Mouse (Mus musculus): ENCODE measurements at regions not wholly inside any gene's neighbourhood (a gene's known extent, or its start where the extent isn't known, plus 50 kb on each side); places are given as distances from the start of the nearest gene placed in this dataset.

DNA sequence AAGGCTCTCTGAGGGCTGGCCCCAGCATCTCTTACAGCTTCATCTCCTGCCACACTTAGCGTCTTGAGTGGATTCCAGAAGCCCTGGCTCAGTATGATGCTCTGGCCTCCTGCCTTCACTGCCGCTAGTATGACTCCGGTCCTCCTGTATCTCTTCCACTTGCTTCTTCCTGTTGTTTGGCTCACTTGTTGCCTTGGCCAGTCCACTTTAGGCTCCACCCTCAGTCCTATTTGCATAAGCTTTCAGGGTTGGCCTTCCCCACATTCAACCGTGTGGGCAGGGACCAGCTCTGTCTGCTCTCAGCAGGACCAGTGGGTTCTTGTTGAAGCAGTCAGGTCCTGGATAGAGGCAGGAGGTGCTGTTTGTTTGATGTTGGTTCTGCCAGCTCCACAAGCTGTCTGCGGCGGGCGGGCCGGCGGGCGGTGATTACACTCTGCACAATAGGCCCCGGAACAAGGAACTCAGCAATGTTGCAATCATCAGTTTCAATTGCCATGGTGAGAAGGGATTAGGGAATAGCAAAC, 232.6 kb upstream of the Chd6 start:
- DNase-seq (ENCODE audit: low read depth, low spot score) = no peak

- DNase-seq (ENCODE audit: low read depth, low spot score) = no peak
Observed at GRCm38 (mm10) chr2:161340291-161340690, 231.4 kb upstream of the Chd6 start.

GRCm38 (mm10) chr2:161339327-161340001, 230.6 kb upstream of the Chd6 start:
- no peak for DNase-seq (ENCODE audit: low read depth, low spot score)

- no peak for DNase-seq (ENCODE audit: low read depth, low spot score)
Observed at GRCm38 (mm10) chr2:161338953-161339326, 230.1 kb upstream of the Chd6 start.

GRCm38 (mm10) chr2:161332653-161333052, 223.8 kb upstream of the Chd6 start:
- no peak for DNase-seq (ENCODE audit: low read depth, low spot score)

DNA sequence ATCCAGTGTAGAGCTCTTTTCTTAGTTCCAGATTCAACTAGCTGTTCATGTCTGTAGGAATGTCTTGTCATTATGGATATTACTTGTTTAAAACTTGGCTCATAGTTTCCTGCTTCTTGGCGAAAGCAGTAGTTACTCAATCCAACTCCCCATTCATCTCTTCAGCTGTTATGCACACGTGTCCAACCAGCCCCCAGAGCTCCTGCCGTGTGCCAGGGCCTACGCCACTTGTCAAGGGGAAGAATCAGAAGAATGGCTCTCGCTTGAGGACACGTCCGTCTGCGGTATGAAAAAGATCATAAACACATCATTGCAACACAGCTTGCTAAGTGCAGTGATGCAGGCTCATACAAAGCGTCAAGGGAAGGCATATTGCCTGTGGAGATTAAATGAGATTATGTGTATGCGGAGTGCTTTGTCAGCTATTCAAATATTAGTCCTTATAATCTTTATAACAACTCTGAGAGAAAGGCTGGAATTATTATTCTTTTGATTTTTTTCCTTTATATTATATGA, 223.0 kb upstream of the Chd6 start:
- DNase-seq (ENCODE audit: low read depth, low spot score) = no peak

DNA sequence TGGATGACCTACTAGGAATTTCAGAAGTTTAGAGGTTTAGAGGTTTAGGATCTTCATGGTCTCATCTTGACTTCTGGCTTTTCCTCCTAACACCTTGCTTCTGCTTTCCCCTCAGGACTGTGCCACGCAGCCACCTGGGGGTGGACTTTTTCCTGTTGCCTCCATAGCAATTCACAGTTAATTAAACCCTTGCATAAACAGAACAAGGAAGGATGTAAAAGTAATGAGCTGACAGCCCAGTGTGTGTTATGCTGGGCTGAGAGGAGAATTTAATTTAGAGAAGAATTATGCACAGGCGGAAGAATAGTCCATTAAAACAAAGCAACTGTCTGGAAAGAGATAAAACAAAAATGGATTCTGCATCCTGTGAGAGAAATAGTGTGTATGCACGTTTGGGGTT, 193.9 kb upstream of the Chd6 start:
- DNase-seq (ENCODE audit: low read depth, low spot score) = no peak

- no peak for DNase-seq (ENCODE audit: low read depth, low spot score)
Observed at GRCm38 (mm10) chr2:161268861-161269413, 160.1 kb upstream of the Chd6 start.

- DNase-seq (ENCODE audit: low read depth, low spot score) = no peak
Observed at GRCm38 (mm10) chr2:161266476-161266875, 157.6 kb upstream of the Chd6 start.

DNA sequence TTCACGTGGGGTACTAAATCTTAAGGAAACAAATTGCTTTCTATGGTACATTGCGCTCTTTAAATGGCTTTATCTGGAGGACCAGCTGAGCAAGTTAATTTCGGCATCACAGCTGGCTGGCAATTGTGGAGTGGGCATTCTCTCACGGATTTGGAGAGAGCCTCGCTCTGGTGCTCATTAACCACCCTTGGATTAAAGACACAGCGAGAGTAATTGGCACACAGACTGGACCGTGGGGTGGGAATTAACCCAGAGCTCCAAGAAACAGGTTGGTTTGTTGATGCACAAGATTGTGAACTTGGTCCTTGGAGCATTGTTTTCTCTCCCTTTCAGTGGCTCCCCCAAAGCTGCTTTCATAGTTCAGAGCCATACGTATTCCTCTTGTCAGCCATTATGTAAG, 156.3 kb upstream of the Chd6 start:
- no peak for DNase-seq (ENCODE audit: low read depth, low spot score)

- DNase-seq (ENCODE audit: low read depth, low spot score) = no peak
Observed at GRCm38 (mm10) chr2:161252761-161253160, 143.9 kb upstream of the Chd6 start.

DNA sequence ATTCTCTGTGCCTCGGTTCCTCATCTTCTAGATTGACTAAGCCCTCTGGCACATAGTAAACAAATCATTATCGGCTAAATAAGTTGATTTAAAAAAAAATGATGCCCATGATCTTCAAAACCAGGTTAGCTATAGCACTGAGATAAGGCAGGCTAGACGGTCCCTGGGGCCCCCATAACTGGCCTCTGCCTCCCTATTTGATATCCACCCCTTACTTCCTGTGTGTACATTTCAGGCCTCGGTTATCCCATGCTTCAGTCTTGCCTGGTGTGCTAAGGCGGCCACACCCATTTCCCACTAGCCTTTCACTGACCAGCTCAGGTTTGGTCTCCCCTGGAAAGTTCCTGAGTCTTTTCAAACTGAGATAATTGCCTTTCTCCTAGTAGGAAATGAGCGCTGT, 132.8 kb upstream of the Chd6 start:
- no peak for DNase-seq (ENCODE audit: low read depth, low spot score)

- no peak for DNase-seq (ENCODE audit: low read depth, low spot score)
Observed at GRCm38 (mm10) chr2:161237280-161237819, 128.5 kb upstream of the Chd6 start.

GRCm38 (mm10) chr2:161233155-161233741, 124.4 kb upstream of the Chd6 start:
- DNase-seq (ENCODE audit: low read depth, low spot score) = no peak

GRCm38 (mm10) chr2:161231405-161231804, 122.5 kb upstream of the Chd6 start:
- DNase-seq (ENCODE audit: low read depth, low spot score) = no peak

DNA sequence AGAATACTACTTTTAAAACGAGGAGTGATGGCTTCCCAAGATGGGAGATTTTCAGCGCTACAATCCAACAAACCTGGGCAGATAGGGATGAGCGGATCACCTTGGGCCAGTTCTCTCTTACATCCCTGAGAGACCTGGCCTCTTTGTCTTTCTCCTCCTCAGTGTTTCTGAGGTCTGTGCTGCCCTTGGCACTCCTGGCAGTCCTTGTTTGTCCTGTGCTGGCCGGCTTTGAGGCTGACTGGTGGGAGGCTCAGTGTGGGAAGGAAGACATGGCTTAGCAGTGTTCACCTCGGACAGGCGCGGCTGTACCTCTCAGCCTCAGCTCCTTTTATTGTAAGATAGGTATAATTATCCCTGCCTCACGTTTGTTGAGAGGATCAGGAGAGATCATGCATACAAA, 106.9 kb upstream of the Chd6 start:
- DNase-seq (ENCODE audit: low read depth, low spot score) = no peak

- DNase-seq (ENCODE audit: low read depth, low spot score) = peak; percentile 70
Observed at GRCm38 (mm10) chr2:161214681-161215458, 106.0 kb upstream of the Chd6 start.

DNA sequence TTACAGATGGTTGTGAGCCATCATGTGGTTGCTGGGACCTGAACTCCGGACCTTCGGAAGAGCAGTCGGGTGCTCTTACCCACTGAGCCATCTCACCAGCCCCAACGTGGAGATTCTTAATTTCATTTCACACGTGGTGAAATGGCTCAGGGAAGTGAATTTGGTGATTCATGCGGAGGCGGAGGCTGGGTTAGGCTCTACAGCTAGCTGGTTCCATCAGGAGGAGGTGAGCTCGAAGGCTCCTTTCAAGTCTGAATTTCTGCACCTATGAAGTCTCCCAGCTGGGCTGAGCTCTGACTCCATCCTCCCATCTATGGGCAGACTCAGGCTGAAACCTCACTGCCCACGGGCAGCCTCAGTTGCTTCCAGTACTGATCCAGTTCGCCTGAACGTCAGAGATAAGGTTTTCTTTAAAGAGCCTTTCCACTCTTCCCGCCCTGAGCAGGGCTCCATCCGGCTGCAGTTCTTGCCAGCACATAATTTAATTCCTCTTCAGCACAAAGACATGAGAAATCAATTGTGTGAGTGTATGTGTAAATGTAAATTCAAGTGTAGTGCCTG, 103.5 kb upstream of the Chd6 start:
- no peak for DNase-seq (ENCODE audit: low read depth, low spot score)

DNA sequence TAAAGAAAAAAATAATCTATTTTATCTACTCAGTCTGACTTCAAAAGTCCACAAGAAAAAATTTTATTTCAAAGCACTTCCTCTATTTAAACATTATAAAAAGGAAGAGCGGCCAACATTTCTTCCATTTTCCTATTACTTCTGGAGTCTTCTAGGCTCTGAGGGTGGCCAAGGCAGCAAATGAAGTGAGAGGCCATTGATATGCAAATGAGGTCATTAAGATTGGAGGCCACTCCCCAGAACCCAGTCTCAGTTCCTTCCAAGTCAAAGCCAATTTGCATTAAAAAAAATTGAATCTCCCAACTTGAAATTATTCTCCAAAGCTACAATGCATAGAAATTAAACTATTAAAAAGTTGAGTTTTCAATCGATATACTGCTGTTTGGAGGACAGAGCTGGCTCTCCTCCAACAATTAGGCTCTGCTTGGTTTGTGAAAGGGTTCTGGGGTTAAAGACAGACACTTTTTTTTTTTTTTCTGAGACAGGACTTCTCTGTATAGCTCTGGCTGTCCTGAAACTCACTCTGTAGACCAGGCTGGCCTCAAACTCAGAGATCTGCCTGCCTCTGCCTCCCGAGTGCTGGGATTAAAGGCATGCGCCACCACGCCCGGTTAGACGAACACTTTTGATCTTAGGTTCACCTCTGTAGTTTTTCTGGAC, 88.0 kb upstream of the Chd6 start:
- no peak for DNase-seq (ENCODE audit: low read depth, low spot score)

GRCm38 (mm10) chr2:161187516-161187915, 78.6 kb upstream of the Chd6 start:
- no peak for DNase-seq (ENCODE audit: low read depth, low spot score)

DNA sequence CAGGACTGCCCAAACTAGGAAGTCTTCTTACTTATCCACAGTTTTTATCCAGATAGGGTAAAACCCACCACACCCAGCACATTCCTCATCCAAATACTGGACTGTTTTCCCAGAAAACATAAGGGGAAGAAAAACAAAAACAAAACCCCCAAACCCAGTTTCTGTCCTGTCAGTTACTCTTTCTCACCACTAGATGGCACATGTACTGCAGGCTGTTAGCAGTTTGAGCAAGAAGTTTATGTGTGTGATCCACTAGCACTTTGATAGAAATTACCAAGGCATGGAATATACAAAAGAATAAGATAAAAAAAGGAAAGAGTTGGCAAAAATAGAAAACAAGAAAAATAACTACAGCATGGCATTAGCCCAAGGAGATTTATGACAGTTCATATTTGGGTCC, 76.2 kb upstream of the Chd6 start:
- DNase-seq (ENCODE audit: low read depth, low spot score) = peak; percentile 31
